Mouse (Mus musculus) intestine, postnatal 0 days (tissue): Measurements from ENCODE around the gene Ankrd28. TPM values are rescaled to one million over a fixed set of nuclear protein-coding genes. Genes with fewer than 3 reads are reported as not detected.

Experiments
- ATAC-seq: fragments of 200-750 bp; cut with Nextera tagmentation; 2 replicates; pipeline ENCODE4 v1.8.0; 2017; ENCODE audit warnings: mild to moderate bottlenecking, moderate TSS enrichment, moderate library complexity
- H3K27ac ChIP-seq: fragments of 300-500 bp; sonication (generic); 2 replicates; pipeline ENCODE4 v1.5.1; 2014; ENCODE audit warnings: mild to moderate bottlenecking, low read depth, low read length, moderate library complexity
- H3K27me3 ChIP-seq: fragments of 300-500 bp; sonication (generic); replicated peaks from 2 replicates; pipeline ENCODE4 v1.6.1; 2014; ENCODE audit warnings: low read length, mixed read lengths; ENCODE audit not compliant: control insufficient read depth, insufficient read depth
- H3K36me3 ChIP-seq: fragments of 300-500 bp; sonication (generic); 2 replicates; pipeline ENCODE4 v1.6.1; 2014; ENCODE audit warnings: mild to moderate bottlenecking, moderate library complexity; ENCODE audit not compliant: control insufficient read depth, insufficient read depth
- H3K4me1 ChIP-seq: fragments of 300-500 bp; sonication (generic); replicated peaks from 2 replicates; pipeline ENCODE4 v1.6.1; 2014; ENCODE audit warnings: antibody characterized with exemption, low read length, mixed read lengths; ENCODE audit not compliant: control insufficient read depth, insufficient read depth
- H3K4me2 ChIP-seq: fragments of 300-500 bp; sonication (generic); replicated peaks from 2 replicates; pipeline ENCODE4 v1.6.1; 2014; ENCODE audit warnings: low read depth, mild to moderate bottlenecking, moderate library complexity
- H3K4me3 ChIP-seq: fragments of 300-500 bp; sonication (generic); 2 replicates; pipeline ENCODE4 v1.5.1; 2014; ENCODE audit warnings: low read depth, low read length
- H3K9ac ChIP-seq: fragments of 300-500 bp; sonication (generic); 2 replicates; pipeline ENCODE4 v1.6.1; 2014; ENCODE audit warnings: mild to moderate bottlenecking, low read depth, low read length
- H3K9me3 ChIP-seq: fragments of 300-500 bp; sonication (generic); 2 replicates; pipeline ENCODE4 v1.6.1; 2016; ENCODE audit warnings: mixed run types; ENCODE audit not compliant: control insufficient read depth
- CTCF ChIP-seq: sonication (generic); IDR thresholded peaks from 2 replicates; pipeline ENCODE4 v1.5.1; 2016; ENCODE audit warnings: low read depth, mild to moderate bottlenecking, control low read depth, antibody characterized with exemption, moderate library complexity
- WGBS: fragments of 180-500 bp; shearing (Covaris S2); extraction: QIAGEN DNeasy Blood & Tissue Kit; methylation state at CpG from one replicate; pipeline ENCODE4 v1.1.7; 2014; 5-methylcytosine and 5-hydroxymethylcytosine counted together
- polyA plus RNA-seq: library from polyadenylated mRNA; unstranded; fragments of >200 nt; fragmentation: Nextera tagmentation; extraction: Ambion mirVana; gene quantifications from 2 replicates; pipeline ENCODE4 v1.2.1, GENCODE M21; 2015

Gene Ankrd28
- polyA plus RNA-seq, 1 experiment from 2014 or later = 3.9 TPM

DNA sequence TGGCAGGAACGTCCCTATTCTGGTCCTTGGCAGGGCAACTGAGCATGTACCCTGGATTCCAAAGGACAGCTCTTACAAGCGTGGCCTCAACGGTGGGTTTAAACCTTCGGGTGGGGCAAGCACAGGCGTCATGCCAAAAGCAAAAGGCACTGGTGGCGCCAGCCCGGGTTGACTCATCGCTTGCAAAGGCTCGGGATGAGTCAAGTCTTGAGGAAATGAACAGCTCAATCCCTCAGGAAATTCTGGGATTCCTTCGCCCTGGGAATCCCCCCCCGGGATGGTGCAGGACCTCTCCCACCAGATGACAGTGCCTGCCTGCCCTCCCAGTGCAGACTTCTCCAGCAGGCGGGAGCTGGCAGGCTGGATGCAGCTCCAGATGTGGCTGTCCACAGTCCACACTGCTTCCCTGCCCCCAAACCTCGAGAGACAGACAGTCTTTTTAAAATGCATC, 161.3 kb downstream of the Ankrd28 start:
- H3K4me3 ChIP-seq = no peak overlapping the region

DNA sequence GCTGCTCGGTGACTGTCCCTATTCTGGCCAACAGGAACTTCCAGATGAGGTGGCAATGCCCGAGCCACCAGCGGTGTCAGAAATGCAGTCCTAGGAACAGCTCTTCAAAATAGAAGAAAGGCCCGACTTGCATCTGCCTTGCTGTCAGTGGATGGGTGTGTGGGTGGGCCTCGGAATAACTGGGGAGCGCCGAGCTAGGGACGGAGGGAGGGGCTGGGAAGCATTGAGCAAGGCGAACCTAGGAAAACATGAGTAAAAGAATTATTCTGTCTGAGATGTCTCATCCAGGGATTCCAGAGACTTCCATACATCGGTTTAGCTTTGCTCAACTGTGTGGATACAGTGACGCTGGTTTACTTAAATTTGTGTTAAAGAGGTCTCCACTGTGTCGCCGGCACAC, 162.1 kb downstream of the Ankrd28 start:
- H3K36me3 ChIP-seq = peaks cover 17% of the 10 kb centered on the region; the same call in 1 of the 2 replicates

More for the DNA sequence above, 161.3 kb downstream of the Ankrd28 start:
- TF ChIP-seq CTCF = 0 out of 2 replicates have a peak, but pooled peaks have one; percentile 6
- Histone ChIP-seq H3K9me3 (no peaks in the 10 kb centered on the region), H3K36me3 (peaks cover 17% of the 10 kb centered on the region; the same call in 1 of the 2 replicates), H3K27me3 (no peaks in the 10 kb centered on the region), H3K4me1 (no peaks in the 10 kb centered on the region), H3K9ac (no peak overlapping the region), H3K27ac (peak overlapping the region; percentile 60; the same call in 1 of the 2 replicates), H3K4me2 (no peak overlapping the region)
- 53% methylated on average over 13 of the region's 13 CpGs for WGBS
- ATAC-seq = 0 out of 2 replicates have a peak, but pooled peaks have one; percentile 34

DNA sequence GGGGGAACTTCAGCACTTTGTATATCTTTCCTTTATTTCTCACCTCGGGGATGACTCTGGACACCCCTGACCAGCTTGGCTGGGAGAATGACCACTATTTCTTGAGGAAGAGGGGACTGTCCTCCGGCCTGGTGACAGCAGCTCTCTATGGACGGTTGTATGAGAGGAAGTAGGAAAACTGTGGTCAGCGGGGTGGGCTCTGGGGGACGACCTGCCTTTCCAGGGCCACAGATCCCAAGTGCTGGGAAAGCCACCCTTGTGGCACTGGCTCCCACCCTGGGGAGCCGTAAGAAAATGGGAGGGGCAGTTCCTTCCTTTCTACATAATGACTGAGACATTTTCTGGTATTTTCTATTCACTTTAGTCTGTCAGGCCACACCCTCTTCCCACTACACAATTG, 162.7 kb downstream of the Ankrd28 start:
- Histone ChIP-seq H3K27me3 (no peaks in the 10 kb centered on the region), H3K27ac (no peak overlapping the region), H3K4me3 (no peak overlapping the region), H3K9me3 (no peaks in the 10 kb centered on the region), H3K4me2 (no peak overlapping the region), H3K36me3 (peaks cover 17% of the 10 kb centered on the region; the same call in 1 of the 2 replicates), H3K4me1 (peaks cover 5% of the 10 kb centered on the region; the same call in 1 of the 2 replicates), H3K9ac (no peak overlapping the region)
- no peak for ATAC-seq
- 86% methylated on average over 6 of the region's 6 CpGs for WGBS
- TF ChIP-seq CTCF = no peak

More for the DNA sequence above, 162.1 kb downstream of the Ankrd28 start:
- H3K4me3 ChIP-seq = no peak overlapping the region
- TF ChIP-seq CTCF = no peak
- H3K9ac ChIP-seq = no peak overlapping the region
- WGBS = 85% methylated on average over 13 of the region's 13 CpGs
- no peaks in the 10 kb centered on the region for H3K9me3 ChIP-seq
- no peaks in the 10 kb centered on the region for H3K4me1 ChIP-seq
- no peak overlapping the region for H3K27ac ChIP-seq
- no peak for ATAC-seq
- no peak overlapping the region for H3K4me2 ChIP-seq
- no peaks in the 10 kb centered on the region for H3K27me3 ChIP-seq

DNA sequence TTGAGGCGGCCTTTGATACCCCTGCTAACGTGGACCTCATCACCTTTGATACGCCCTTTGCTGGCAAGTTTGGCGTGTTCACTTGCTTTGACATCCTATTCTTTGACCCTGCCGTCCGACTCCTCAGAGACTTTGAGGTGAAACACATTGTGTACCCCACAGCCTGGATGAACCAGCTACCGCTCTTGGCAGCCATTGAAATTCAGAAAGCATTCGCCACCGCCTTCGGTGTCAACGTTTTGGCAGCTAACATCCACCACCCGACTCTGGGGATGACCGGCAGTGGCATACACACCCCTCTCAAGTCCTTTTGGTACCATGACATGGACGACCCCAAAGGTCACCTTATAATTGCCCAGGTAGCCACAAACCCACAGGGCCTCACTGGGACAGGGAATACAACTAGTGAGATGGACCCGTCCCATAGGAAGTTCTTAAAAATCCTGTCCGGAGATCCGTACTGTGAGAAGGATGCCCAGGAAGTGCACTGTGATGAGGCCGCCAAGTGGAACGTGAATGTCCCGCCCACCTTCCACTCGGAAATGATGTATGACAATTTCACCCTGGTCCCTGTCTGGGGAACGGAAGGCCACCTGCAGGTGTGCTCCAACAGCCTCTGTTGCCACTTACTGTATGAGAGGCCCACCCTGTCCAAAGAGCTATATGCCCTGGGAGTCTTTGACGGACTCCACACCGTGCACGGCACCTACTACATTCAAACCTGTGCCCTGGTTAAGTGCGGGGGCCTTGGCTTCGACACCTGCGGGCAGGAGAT, 163.3 kb downstream of the Ankrd28 start:
- Histone ChIP-seq H3K9me3 (no peaks in the 10 kb centered on the region), H3K4me3 (no peak overlapping the region), H3K36me3 (peaks cover 17% of the 10 kb centered on the region; the same call in 1 of the 2 replicates), H3K4me2 (no peak overlapping the region), H3K27me3 (no peaks in the 10 kb centered on the region), H3K4me1 (peaks cover 7% of the 10 kb centered on the region), H3K9ac (no peak overlapping the region), H3K27ac (no peak overlapping the region)
- TF ChIP-seq CTCF = no peak
- WGBS = 95% methylated on average over 28 of the region's 28 CpGs
- no peak for ATAC-seq

DNA sequence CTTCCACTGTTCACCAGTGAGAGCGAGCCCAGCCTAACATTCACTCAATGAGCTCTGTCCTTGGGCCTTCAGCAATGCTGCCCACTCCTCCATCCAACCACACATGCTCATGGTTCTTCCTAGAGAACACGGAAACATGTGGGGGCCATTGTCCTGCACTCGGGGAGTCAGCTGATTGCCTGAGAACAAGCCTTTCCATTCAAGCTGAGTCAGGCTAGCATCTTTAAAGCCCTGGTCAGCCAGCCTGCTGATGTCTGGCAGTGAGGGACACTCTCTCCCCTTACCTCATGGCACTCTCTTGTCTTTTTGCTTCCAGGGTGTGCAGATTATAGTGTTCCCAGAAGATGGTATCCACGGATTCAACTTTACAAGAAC, 164.9 kb downstream of the Ankrd28 start:
- peaks cover 17% of the 10 kb centered on the region; the same call in 1 of the 2 replicates for H3K36me3 ChIP-seq
- no peak overlapping the region for H3K4me2 ChIP-seq
- H3K27me3 ChIP-seq = no peaks in the 10 kb centered on the region
- no peak for ATAC-seq
- peaks cover 7% of the 10 kb centered on the region for H3K4me1 ChIP-seq
- TF ChIP-seq CTCF = no peak
- 0 out of 2 replicates have a peak overlapping the region, but pooled peaks have one; percentile 28 for H3K27ac ChIP-seq
- 65% methylated on average over 4 of the region's 4 CpGs for WGBS
- H3K9ac ChIP-seq = no peak overlapping the region
- H3K4me3 ChIP-seq = no peak overlapping the region
- H3K9me3 ChIP-seq = no peaks in the 10 kb centered on the region

DNA sequence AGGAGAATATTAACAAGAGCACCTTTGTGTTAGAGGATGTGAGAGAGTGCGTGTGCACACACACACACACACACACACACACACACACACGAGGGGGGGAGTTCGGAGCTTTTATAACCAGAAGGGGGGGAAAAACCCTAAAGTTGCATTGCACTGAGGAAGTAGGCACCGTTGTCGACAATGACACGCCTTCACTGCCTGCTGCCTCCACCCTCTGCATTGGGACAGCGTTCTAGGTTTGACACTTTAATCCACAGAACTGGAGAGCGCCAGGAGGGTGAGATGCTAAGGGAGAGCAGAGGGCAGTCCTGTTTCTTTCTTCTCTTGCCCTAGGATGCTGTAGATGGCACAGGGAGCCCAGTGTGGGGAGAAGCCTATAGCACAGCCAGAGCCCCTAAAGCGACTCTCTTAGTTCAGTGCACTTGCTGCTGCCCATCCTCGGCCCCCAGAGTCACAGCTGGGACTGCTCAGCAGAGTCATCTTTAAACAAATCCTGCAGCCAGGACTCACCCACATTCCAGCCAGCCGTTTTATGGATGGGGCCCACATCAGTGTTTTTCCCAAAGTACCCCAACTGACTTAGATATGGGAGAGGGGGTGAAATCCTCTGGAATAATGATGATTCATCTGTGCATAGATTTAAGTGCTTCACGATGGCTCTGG, 165.4 kb downstream of the Ankrd28 start:
- no peak overlapping the region for H3K4me2 ChIP-seq
- no peak for TF ChIP-seq CTCF
- H3K27ac ChIP-seq = peak overlapping the region; percentile 28; the same call in 1 of the 2 replicates
- no peak overlapping the region for H3K4me3 ChIP-seq
- peaks cover 7% of the 10 kb centered on the region for H3K4me1 ChIP-seq
- no peak for ATAC-seq
- no peaks in the 10 kb centered on the region for H3K9me3 ChIP-seq
- H3K27me3 ChIP-seq = no peaks in the 10 kb centered on the region
- peaks cover 17% of the 10 kb centered on the region; the same call in 1 of the 2 replicates for H3K36me3 ChIP-seq
- no peak overlapping the region for H3K9ac ChIP-seq
- 45% methylated on average over 12 of the region's 12 CpGs for WGBS
